Mouse (Mus musculus) hindbrain, postnatal 0 days (tissue): ENCODE measurements at regions not wholly inside any gene's neighbourhood (a gene's known extent, or its start where the extent isn't known, plus 50 kb on each side); places are given as distances from the start of the nearest gene placed in this dataset.
"Not testable (repeated sequence)": the region's sequence is repeated elsewhere in the genome, so short reads cannot be mapped to it uniquely, and the experiment has no call there.

Experiments
- ATAC-seq: fragments of 200-750 bp; cut with Nextera tagmentation; 2 replicates; pipeline ENCODE4 v1.8.0; 2017; ENCODE audit warnings: mild to moderate bottlenecking, moderate TSS enrichment, moderate library complexity
- DNase-seq: peaks from one replicate; pipeline ENCODE4 v3.0.0-alpha.2; 2015; ENCODE audit warnings: low spot score
- H3K27ac ChIP-seq: fragments of 300-500 bp; sonication (generic); 2 replicates; pipeline ENCODE4 v1.5.1; 2014; ENCODE audit warnings: mild to moderate bottlenecking
- H3K27me3 ChIP-seq: fragments of 300-500 bp; sonication (generic); 2 replicates; pipeline ENCODE4 v1.6.1; 2014; ENCODE audit warnings: low read length, mixed read lengths; ENCODE audit not compliant: insufficient read depth
- H3K36me3 ChIP-seq: fragments of 300-500 bp; sonication (generic); 2 replicates; pipeline ENCODE4 v1.6.1; 2014; ENCODE audit warnings: low read length, mixed read lengths; ENCODE audit not compliant: insufficient read depth
- H3K4me1 ChIP-seq: fragments of 300-500 bp; sonication (generic); 2 replicates; pipeline ENCODE4 v1.6.1; 2014; ENCODE audit warnings: antibody characterized with exemption, low read length, mixed read lengths; ENCODE audit not compliant: insufficient read depth
- H3K4me2 ChIP-seq: fragments of 300-500 bp; sonication (generic); 2 replicates; pipeline ENCODE4 v1.6.1; 2014; ENCODE audit warnings: low read depth, mild to moderate bottlenecking, low read length, moderate library complexity, mixed read lengths
- H3K4me3 ChIP-seq: fragments of 300-500 bp; sonication (generic); 2 replicates; pipeline ENCODE4 v1.5.1; 2014; ENCODE audit warnings: low read length
- H3K9ac ChIP-seq: fragments of 300-500 bp; sonication (generic); replicated peaks from 2 replicates; pipeline ENCODE4 v1.6.1; 2014; ENCODE audit warnings: mild to moderate bottlenecking, low read length, moderate library complexity, mixed read lengths
- H3K9me3 ChIP-seq: fragments of 300-500 bp; sonication (generic); 2 replicates; pipeline ENCODE4 v1.6.1; 2016; ENCODE audit warnings: low read length, mixed read lengths
- CTCF ChIP-seq: IDR thresholded peaks from 2 replicates; pipeline ENCODE4 v1.5.1; 2016; ENCODE audit warnings: antibody characterized with exemption, control low read depth, low read depth
- WGBS: fragments of 180-500 bp; shearing (Covaris S2); extraction: QIAGEN DNeasy Blood & Tissue Kit; methylation state at CpG from one replicate; pipeline ENCODE4 v1.1.7; 2014; 5-methylcytosine and 5-hydroxymethylcytosine counted together

DNA sequence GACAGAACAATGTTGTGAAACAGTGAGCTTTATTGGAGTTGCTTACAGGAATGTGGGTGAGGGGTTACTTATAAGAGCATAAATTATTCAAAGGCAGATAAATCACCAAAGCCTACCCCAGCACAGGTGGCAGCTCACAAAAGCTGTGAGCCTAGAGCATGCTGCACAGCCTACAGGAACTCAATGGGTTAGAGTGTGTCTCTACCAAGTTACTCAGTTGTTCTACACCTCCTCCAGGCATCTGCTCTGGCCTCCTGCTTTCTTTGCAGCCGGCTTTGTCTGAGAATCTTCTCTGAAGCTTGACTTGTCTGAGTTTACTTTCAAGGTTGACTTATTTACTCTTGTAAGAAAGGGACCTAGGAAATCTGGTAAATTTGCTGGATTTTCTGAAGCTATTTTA is 336.5 kb downstream of the Fscb start:
- ATAC-seq (no peak), DNase-seq (no peak)
- H3K4me1 ChIP-seq: no peaks in the 10 kb centered on the region
- no peak overlapping the region for H3K4me2 ChIP-seq
- no peaks in the 10 kb centered on the region for H3K9me3 ChIP-seq
- H3K9ac ChIP-seq: no peak overlapping the region
- no peaks in the 10 kb centered on the region for H3K27me3 ChIP-seq
- 84% methylated on average over 1 of the region's 1 CpGs for WGBS
- no peaks in the 10 kb centered on the region for H3K36me3 ChIP-seq
- H3K4me3 ChIP-seq: no peak overlapping the region
- TF ChIP-seq CTCF: no peak
- no peak overlapping the region for H3K27ac ChIP-seq

DNA sequence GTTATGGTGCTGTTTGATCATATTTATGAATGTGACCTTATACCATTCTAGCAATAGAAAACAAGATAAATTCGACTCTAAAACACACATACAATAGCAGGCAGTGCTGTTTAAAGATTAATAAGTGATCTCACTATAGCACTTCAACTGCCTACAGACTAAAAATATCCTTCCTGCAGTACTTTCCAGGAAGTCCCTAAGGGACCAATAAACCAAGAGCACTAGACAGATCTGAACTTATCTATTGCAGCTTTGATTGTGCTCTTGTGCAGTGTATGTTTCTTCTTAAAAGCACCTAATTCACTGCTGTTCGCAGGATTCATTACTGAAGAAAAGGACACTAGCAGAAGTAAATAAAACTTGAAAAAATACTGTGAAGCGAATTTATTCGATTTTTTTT is 358.1 kb downstream of the Fscb start:
- no peak for TF ChIP-seq CTCF
- no peak for ATAC-seq
- no peak overlapping the region for H3K4me3 ChIP-seq
- H3K4me1 ChIP-seq: no peaks in the 10 kb centered on the region
- H3K9ac ChIP-seq: no peak overlapping the region
- H3K27me3 ChIP-seq: no peaks in the 10 kb centered on the region
- H3K27ac ChIP-seq: no peak overlapping the region
- 76% methylated on average over 4 of the region's 4 CpGs for WGBS
- DNase-seq: no peak
- H3K4me2 ChIP-seq: no peak overlapping the region
- no peaks in the 10 kb centered on the region for H3K36me3 ChIP-seq
- no peaks in the 10 kb centered on the region for H3K9me3 ChIP-seq

- WGBS: 56% methylated on average over 4 of the region's 4 CpGs
- peak; percentile 78 for DNase-seq
- H3K36me3 ChIP-seq: no peaks in the 10 kb centered on the region
These were observed 360.0 kb downstream of the Fscb start for GRCm38 (mm10) chr12:64114476-64114875.

GRCm38 (mm10) chr12:64104214-64104613 is 370.3 kb downstream of the Fscb start:
- H3K9ac ChIP-seq: no peak overlapping the region
- H3K4me2 ChIP-seq: no peak overlapping the region
- no peaks in the 10 kb centered on the region for H3K4me1 ChIP-seq
- ATAC-seq (no peak), DNase-seq (peak; percentile 64)
- H3K4me3 ChIP-seq: no peak overlapping the region
- H3K9me3 ChIP-seq: no peaks in the 10 kb centered on the region
- no peaks in the 10 kb centered on the region for H3K27me3 ChIP-seq
- no peak overlapping the region for H3K27ac ChIP-seq
- WGBS: 32% methylated on average over 2 of the region's 2 CpGs
- no peaks in the 10 kb centered on the region for H3K36me3 ChIP-seq
- TF ChIP-seq CTCF: peak; percentile 68

More at GRCm38 (mm10) chr12:64114476-64114875, 360.0 kb downstream of the Fscb start:
- H3K4me2 ChIP-seq: no peak overlapping the region
- no peak for TF ChIP-seq CTCF
- H3K4me1 ChIP-seq: no peaks in the 10 kb centered on the region
- no peaks in the 10 kb centered on the region for H3K27me3 ChIP-seq
- no peaks in the 10 kb centered on the region for H3K9me3 ChIP-seq
- H3K27ac ChIP-seq: no peak overlapping the region
- no peak overlapping the region for H3K9ac ChIP-seq
- peak; percentile 64; the same call in 1 of the 2 replicates for ATAC-seq
- no peak overlapping the region for H3K4me3 ChIP-seq

DNA sequence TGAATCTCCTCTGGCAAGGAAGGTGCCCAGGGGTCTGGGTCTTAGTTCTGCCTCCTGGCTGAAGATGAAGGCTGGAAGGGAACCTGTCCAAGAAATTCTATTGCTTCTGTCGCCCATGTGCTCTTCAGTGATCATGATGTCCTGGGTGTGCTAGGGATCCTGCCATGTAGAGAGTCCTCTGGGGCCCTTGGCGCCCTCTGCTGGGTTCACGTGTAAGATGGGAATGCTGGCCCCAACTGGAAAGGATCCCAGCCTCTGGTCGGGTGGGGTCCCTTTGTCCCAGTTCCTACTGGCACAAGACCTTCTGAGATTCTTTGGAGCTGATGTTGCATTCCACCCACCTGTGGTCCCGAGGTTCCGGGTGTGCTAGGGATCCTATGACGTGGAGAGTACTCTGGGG is 397.7 kb downstream of the Fscb start:
- Histone ChIP-seq H3K9ac (no peak overlapping the region), H3K27ac (no peak overlapping the region), H3K4me3 (no peak overlapping the region), H3K4me1 (no peaks in the 10 kb centered on the region), H3K4me2 (no peak overlapping the region), H3K9me3 (no peaks in the 10 kb centered on the region), H3K27me3 (no peaks in the 10 kb centered on the region), H3K36me3 (no peaks in the 10 kb centered on the region)
- WGBS: 71% methylated on average over 7 of the region's 7 CpGs
- DNase-seq: no peak
- no peak for ATAC-seq
- TF ChIP-seq CTCF: no peak

- ATAC-seq: no peak
- H3K27me3 ChIP-seq: no peaks in the 10 kb centered on the region
- no peak overlapping the region for H3K4me2 ChIP-seq
- no peak for DNase-seq
- H3K36me3 ChIP-seq: no peaks in the 10 kb centered on the region
- no peaks in the 10 kb centered on the region for H3K4me1 ChIP-seq
- H3K27ac ChIP-seq: no peak overlapping the region
- no peak overlapping the region for H3K4me3 ChIP-seq
- WGBS: 88% methylated on average over 2 of the region's 2 CpGs
- no peaks in the 10 kb centered on the region for H3K9me3 ChIP-seq
- H3K9ac ChIP-seq: no peak overlapping the region
- no peak for TF ChIP-seq CTCF
These were observed 429.0 kb downstream of the Fscb start for GRCm38 (mm10) chr12:64045528-64045927.

DNA sequence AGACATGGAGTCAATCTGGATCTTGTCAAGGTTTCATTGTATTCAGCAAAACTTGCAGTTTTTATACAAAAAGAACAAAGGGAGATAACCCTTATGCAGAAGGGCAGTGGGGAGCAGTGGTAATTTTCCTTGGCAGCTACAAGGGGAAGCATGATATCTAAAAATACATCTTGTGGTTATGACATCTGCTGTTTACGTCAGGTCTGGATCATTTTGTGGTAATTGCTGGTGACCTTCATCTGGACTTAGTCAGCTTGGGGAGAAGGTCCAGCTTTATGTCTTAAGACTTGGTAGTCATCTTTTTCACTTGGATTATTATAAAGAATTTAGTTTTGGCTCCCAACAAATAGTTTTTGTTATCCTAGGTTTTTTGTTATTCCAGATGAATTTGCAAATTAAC is 465.9 kb downstream of the Fscb start:
- not testable (repeated sequence) for H3K9me3 ChIP-seq, H3K9ac ChIP-seq, DNase-seq, H3K4me2 ChIP-seq, H3K4me3 ChIP-seq, H3K4me1 ChIP-seq, H3K36me3 ChIP-seq, H3K27me3 ChIP-seq, H3K27ac ChIP-seq, ATAC-seq
- WGBS: 83% methylated on average over 1 of the region's 1 CpGs
